Mouse (Mus musculus) megakaryocyte, embryonic 14.5 days (primary cell): ENCODE results near the gene Abca2. TPM values are rescaled to one million over a fixed set of nuclear protein-coding genes. Genes with fewer than 3 reads are reported as not detected.

ENCODE experiments used
- H3K27me3 ChIP-seq: replicated peaks from 2 replicates; pipeline ENCODE3; 2012; ENCODE audit warnings: inconsistent platforms
- H3K36me3 ChIP-seq: replicated peaks from 2 replicates; pipeline ENCODE3; 2012; ENCODE audit warnings: low read length, inconsistent platforms, mixed read lengths
- H3K4me1 ChIP-seq: 2 replicates; pipeline ENCODE4 v1.6.1; 2012; ENCODE audit warnings: inconsistent platforms
- H3K4me3 ChIP-seq: replicated peaks from 2 replicates; pipeline ENCODE3; 2012; ENCODE audit warnings: moderate library complexity, mild to moderate bottlenecking, inconsistent platforms
- H3K9me3 ChIP-seq: 2 replicates; pipeline ENCODE4 v1.6.1; 2012; ENCODE audit warnings: inconsistent platforms
- FLI1 ChIP-seq: IDR thresholded peaks from 2 replicates; pipeline ENCODE4 v1.6.1; 2012; ENCODE audit warnings: low read length, inconsistent platforms, mixed read lengths
- GATA1 ChIP-seq: IDR thresholded peaks from 3 replicates; pipeline ENCODE4 v1.6.1; 2012; ENCODE audit warnings: mixed read lengths, low read length, inconsistent platforms, borderline replicate concordance
- polyA plus RNA-seq: library from polyadenylated mRNA; stranded (reverse); fragments of >175 nt; gene quantifications from 2 replicates; pipeline ENCODE4 v1.2.3, GENCODE M21; 2012; ENCODE audit warnings: low replicate concordance; ENCODE audit not compliant: insufficient read depth

Abca2 gene
- polyA plus RNA-seq, 1 experiment: 13.1 TPM

- Histone ChIP-seq H3K27me3 (peaks cover 64% of the 10 kb centered on the region), H3K4me1 (peaks cover 64% of the 10 kb centered on the region), H3K36me3 (peaks cover 79% of the 10 kb centered on the region), H3K4me3 (no peak overlapping the region), H3K9me3 (no peaks in the 10 kb centered on the region)
- TF ChIP-seq GATA1 (no peak), FLI1 (no peak)
Observed at GRCm38 (mm10) chr2:25434292-25434691, 5.8 kb downstream of the Abca2 start.

GRCm38 (mm10) chr2:25436286-25436820, 7.8 kb downstream of the Abca2 start:
- Histone ChIP-seq H3K36me3 (peaks cover 90% of the 10 kb centered on the region), H3K9me3 (no peaks in the 10 kb centered on the region), H3K27me3 (peaks cover 54% of the 10 kb centered on the region), H3K4me1 (peaks cover 44% of the 10 kb centered on the region), H3K4me3 (no peak overlapping the region)
- TF ChIP-seq FLI1 (no peak), GATA1 (no peak)

- Histone ChIP-seq H3K9me3 (no peaks in the 10 kb centered on the region), H3K27me3 (peaks cover 42% of the 10 kb centered on the region), H3K4me1 (peaks cover 6% of the 10 kb centered on the region; the same call in 1 of the 2 replicates), H3K36me3 (peaks cover 100% of the 10 kb centered on the region), H3K4me3 (no peak overlapping the region)
- TF ChIP-seq FLI1 (no peak), GATA1 (no peak)
Observed at GRCm38 (mm10) chr2:25441067-25441466, 12.6 kb downstream of the Abca2 start.

- H3K4me1 ChIP-seq: peaks cover 2% of the 10 kb centered on the region; the same call in 1 of the 2 replicates
- TF ChIP-seq GATA1 (no peak), FLI1 (no peak)
- H3K27me3 ChIP-seq: peaks cover 33% of the 10 kb centered on the region
- no peaks in the 10 kb centered on the region for H3K9me3 ChIP-seq
- H3K4me3 ChIP-seq: no peak overlapping the region
- H3K36me3 ChIP-seq: peaks cover 100% of the 10 kb centered on the region
Observed at GRCm38 (mm10) chr2:25442682-25443081, 14.2 kb downstream of the Abca2 start.

GRCm38 (mm10) chr2:25450853-25451647, 22.5 kb downstream of the Abca2 start:
- H3K4me1 ChIP-seq: peaks cover 19% of the 10 kb centered on the region
- H3K36me3 ChIP-seq: peaks cover 34% of the 10 kb centered on the region
- TF ChIP-seq GATA1 (no peak), FLI1 (no peak)
- no peaks in the 10 kb centered on the region for H3K9me3 ChIP-seq
- H3K27me3 ChIP-seq: peaks cover 2% of the 10 kb centered on the region
- no peak overlapping the region for H3K4me3 ChIP-seq

GRCm38 (mm10) chr2:25452951-25453350, 24.4 kb downstream of the Abca2 start:
- H3K4me1 ChIP-seq: peaks cover 23% of the 10 kb centered on the region
- H3K27me3 ChIP-seq: peaks cover 3% of the 10 kb centered on the region
- peaks cover 27% of the 10 kb centered on the region for H3K36me3 ChIP-seq
- no peak overlapping the region for H3K4me3 ChIP-seq
- no peak for TF ChIP-seq FLI1
- no peak for TF ChIP-seq GATA1
- H3K9me3 ChIP-seq: no peaks in the 10 kb centered on the region

GRCm38 (mm10) chr2:25456205-25456953, 27.9 kb downstream of the Abca2 start, which contains the start of gene Clic3:
Gene Clic3, plus strand, starts transcription at chr2:25456838.
- TF ChIP-seq FLI1: no peak
- TF ChIP-seq GATA1: no peak
- Histone ChIP-seq H3K4me3 (peak within 1 kb of the TSS; percentile 35), H3K4me1 (peaks cover 43% of the 10 kb centered on the region), H3K27me3 (peaks cover 3% of the 10 kb centered on the region), H3K9me3 (no peaks in the 10 kb centered on the region), H3K36me3 (peaks cover 33% of the 10 kb centered on the region)

- Histone ChIP-seq H3K36me3 (peaks cover 33% of the 10 kb centered on the region), H3K27me3 (peaks cover 3% of the 10 kb centered on the region), H3K4me3 (no peak overlapping the region), H3K4me1 (peaks cover 49% of the 10 kb centered on the region), H3K9me3 (no peaks in the 10 kb centered on the region)
- no peak for TF ChIP-seq GATA1
- TF ChIP-seq FLI1: no peak
Observed at GRCm38 (mm10) chr2:25457022-25457896, 28.8 kb downstream of the Abca2 start.

- H3K4me3 ChIP-seq: no peak overlapping the region
- H3K4me1 ChIP-seq: peaks cover 55% of the 10 kb centered on the region
- peaks cover 33% of the 10 kb centered on the region for H3K36me3 ChIP-seq
- H3K9me3 ChIP-seq: no peaks in the 10 kb centered on the region
- no peak for TF ChIP-seq GATA1
- no peak for TF ChIP-seq FLI1
- H3K27me3 ChIP-seq: peaks cover 3% of the 10 kb centered on the region
Observed at GRCm38 (mm10) chr2:25458911-25459310, 30.4 kb downstream of the Abca2 start.
